Mouse (Mus musculus) embryonic facial prominence, embryonic 11.5 days (tissue): Measurements from ENCODE around the gene Sdc1. TPM values are rescaled to one million over a fixed set of nuclear protein-coding genes. Genes with fewer than 3 reads are reported as not detected.
A peak's percentile ranks its signal among the peaks of the same experiment; 100 is the strongest.

Source experiments
- ATAC-seq: fragments of 200-750 bp; cut with Nextera tagmentation; replicated peaks from 2 replicates; pipeline ENCODE4 v1.8.0; 2017; ENCODE audit warnings: low read depth; ENCODE audit not compliant: insufficient number of reproducible peaks, low FRiP score, low TSS enrichment
- DNase-seq: peaks from one replicate; pipeline ENCODE4 v3.0.0-alpha.2; 2015; ENCODE audit warnings: low spot score
- H3K27ac ChIP-seq: fragments of 300-500 bp; sonication (generic); replicated peaks from 2 replicates; pipeline ENCODE4 v1.5.1; 2014; ENCODE audit warnings: mild to moderate bottlenecking, low read depth, low read length, control low read depth
- H3K27me3 ChIP-seq: fragments of 300-500 bp; sonication (generic); 2 replicates; pipeline ENCODE4 v1.6.1; 2014; ENCODE audit warnings: mild to moderate bottlenecking, low read length, moderate library complexity, mixed read lengths; ENCODE audit not compliant: control insufficient read depth, insufficient read depth
- H3K36me3 ChIP-seq: fragments of 300-500 bp; sonication (generic); replicated peaks from 2 replicates; pipeline ENCODE4 v1.6.1; 2014; ENCODE audit warnings: low read depth, mild to moderate bottlenecking, low read length, moderate library complexity, mixed read lengths; ENCODE audit not compliant: control insufficient read depth, insufficient read depth
- H3K4me1 ChIP-seq: fragments of 300-500 bp; sonication (generic); 2 replicates; pipeline ENCODE4 v1.6.1; 2014; ENCODE audit warnings: low read length, mixed read lengths; ENCODE audit not compliant: control insufficient read depth, insufficient read depth
- H3K4me2 ChIP-seq: fragments of 300-500 bp; sonication (generic); 2 replicates; pipeline ENCODE4 v1.6.1; 2014; ENCODE audit warnings: low read depth, mild to moderate bottlenecking, control low read depth, low read length, moderate library complexity
- H3K4me3 ChIP-seq: fragments of 300-500 bp; sonication (generic); 2 replicates; pipeline ENCODE4 v1.5.1; 2014; ENCODE audit warnings: low read depth, low read length, control low read depth
- H3K9ac ChIP-seq: fragments of 300-500 bp; sonication (generic); replicated peaks from 2 replicates; pipeline ENCODE4 v1.6.1; 2014; ENCODE audit warnings: mild to moderate bottlenecking, control low read depth, low read length
- H3K9me3 ChIP-seq: fragments of 300-500 bp; sonication (generic); replicated peaks from 2 replicates; pipeline ENCODE4 v1.6.1; 2016; ENCODE audit warnings: mild to moderate bottlenecking, low read length, inconsistent platforms, mixed read lengths; ENCODE audit not compliant: control insufficient read depth
- WGBS: fragments of 180-500 bp; shearing (Covaris S2); extraction: QIAGEN DNeasy Blood & Tissue Kit; methylation state at CpG from one replicate; pipeline ENCODE4 v1.1.7; 2014; 5-methylcytosine and 5-hydroxymethylcytosine counted together
- polyA plus RNA-seq: library from polyadenylated mRNA; unstranded; fragments of >200 nt; fragmentation: Nextera tagmentation; extraction: Ambion mirVana; gene quantifications from 2 replicates; pipeline ENCODE4 v1.2.1, GENCODE M21; 2014

The Sdc1 gene
- polyA plus RNA-seq, 1 experiment from 2014 or later, result 128 TPM

GRCm38 (mm10) chr12:8786476-8786875 lies 15.4 kb downstream of the Sdc1 start:
- Histone ChIP-seq H3K27me3 (no peaks in the 10 kb centered on the region), H3K4me3 (no peak overlapping the region), H3K36me3 (peaks cover 4% of the 10 kb centered on the region; the same call in 1 of the 2 replicates), H3K9ac (no peak overlapping the region), H3K27ac (no peak overlapping the region), H3K4me1 (peaks cover 2% of the 10 kb centered on the region), H3K9me3 (no peaks in the 10 kb centered on the region), H3K4me2 (no peak overlapping the region)
- WGBS, result 70% methylated on average over 5 of the region's 5 CpGs
- no peak for DNase-seq
- no peak for ATAC-seq

DNA sequence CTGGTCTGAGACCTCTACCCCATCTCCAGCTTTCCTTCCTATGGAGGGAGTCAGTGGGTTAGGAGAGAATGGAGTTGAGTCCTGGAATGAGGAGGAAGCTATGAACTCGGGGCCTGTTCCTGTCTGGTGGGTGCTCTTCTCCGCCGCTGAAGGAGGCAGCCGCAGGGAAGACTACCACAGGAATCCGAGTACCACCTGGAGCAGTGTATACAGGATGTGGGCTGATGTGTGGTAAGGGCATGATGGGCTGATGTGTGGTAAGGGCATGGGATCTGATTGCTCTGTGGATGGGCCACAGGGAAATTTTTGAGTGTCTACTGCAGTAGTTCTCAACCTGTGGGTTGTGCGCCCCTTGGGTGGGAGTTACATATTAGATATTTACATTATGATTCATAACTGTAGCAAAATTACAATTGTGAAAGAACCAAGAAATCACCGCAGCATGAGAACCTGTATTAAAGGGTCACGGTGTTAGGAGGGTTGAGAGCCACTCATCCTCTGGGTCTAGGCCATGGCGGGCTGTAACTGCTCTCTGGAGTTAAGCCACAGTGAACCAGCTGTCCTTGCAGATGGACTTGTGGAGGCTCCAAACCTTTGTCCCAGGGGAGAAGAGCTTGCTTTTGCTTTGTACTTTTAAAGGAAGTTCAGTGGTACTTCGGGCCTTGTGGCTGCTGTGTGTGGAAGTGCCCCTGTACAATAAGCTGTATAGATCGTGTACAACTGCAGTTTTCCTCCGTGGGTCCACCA lies 16.0 kb downstream of the Sdc1 start:
- Histone ChIP-seq H3K9ac (no peak overlapping the region), H3K9me3 (no peaks in the 10 kb centered on the region), H3K4me3 (no peak overlapping the region), H3K27ac (no peak overlapping the region), H3K4me1 (peaks cover 2% of the 10 kb centered on the region), H3K27me3 (no peaks in the 10 kb centered on the region), H3K4me2 (no peak overlapping the region), H3K36me3 (peaks cover 5% of the 10 kb centered on the region; the same call in 1 of the 2 replicates)
- 90% methylated on average over 12 of the region's 12 CpGs for WGBS
- ATAC-seq, result no peak
- DNase-seq, result no peak

DNA sequence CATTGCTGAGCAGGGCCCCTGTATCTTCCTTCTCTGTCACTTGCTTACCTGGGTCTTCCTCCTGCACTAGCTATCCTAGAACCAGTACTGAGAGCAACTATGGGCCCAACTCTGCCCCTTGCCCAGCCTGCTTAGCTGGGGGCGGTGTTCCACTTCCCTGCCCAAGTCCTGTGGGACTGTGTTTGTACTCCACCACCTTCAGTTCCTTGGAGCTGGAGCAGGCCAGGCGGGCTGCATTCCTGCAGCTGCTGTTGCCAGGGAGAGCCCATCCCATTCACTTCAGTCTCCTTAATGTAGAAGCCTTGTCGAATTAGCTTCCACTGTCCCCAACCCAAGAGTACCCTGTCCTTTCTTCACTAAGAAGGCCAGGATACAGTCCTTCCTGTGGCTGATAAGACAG lies 17.3 kb downstream of the Sdc1 start:
- ATAC-seq (no peak), DNase-seq (no peak)
- peaks cover 5% of the 10 kb centered on the region; the same call in 1 of the 2 replicates for H3K36me3 ChIP-seq
- H3K27ac ChIP-seq, result no peak overlapping the region
- H3K4me2 ChIP-seq, result no peak overlapping the region
- peaks cover 2% of the 10 kb centered on the region; the same call in 1 of the 2 replicates for H3K4me1 ChIP-seq
- no peaks in the 10 kb centered on the region for H3K27me3 ChIP-seq
- whole genome bisulfite sequencing, result 74% methylated on average over 3 of the region's 3 CpGs
- no peaks in the 10 kb centered on the region for H3K9me3 ChIP-seq
- H3K9ac ChIP-seq, result no peak overlapping the region
- H3K4me3 ChIP-seq, result no peak overlapping the region

- ATAC-seq (no peak), DNase-seq (no peak)
- 93% methylated on average over 12 of the region's 12 CpGs for WGBS
- peaks cover 2% of the 10 kb centered on the region; the same call in 1 of the 2 replicates for H3K4me1 ChIP-seq
- H3K36me3 ChIP-seq, result peaks cover 5% of the 10 kb centered on the region
- H3K4me3 ChIP-seq, result no peak overlapping the region
- H3K27me3 ChIP-seq, result no peaks in the 10 kb centered on the region
- no peak overlapping the region for H3K4me2 ChIP-seq
- H3K9ac ChIP-seq, result no peak overlapping the region
- H3K27ac ChIP-seq, result no peak overlapping the region
- no peaks in the 10 kb centered on the region for H3K9me3 ChIP-seq
Measured at GRCm38 (mm10) chr12:8790615-8791014, 19.5 kb downstream of the Sdc1 start.

GRCm38 (mm10) chr12:8793410-8794051 lies 22.4 kb downstream of the Sdc1 start:
- no peak overlapping the region for H3K4me3 ChIP-seq
- ATAC-seq, result peak; percentile 42; the same call in 1 of the 2 replicates
- H3K27me3 ChIP-seq, result no peaks in the 10 kb centered on the region
- peaks cover 5% of the 10 kb centered on the region for H3K36me3 ChIP-seq
- no peaks in the 10 kb centered on the region for H3K9me3 ChIP-seq
- H3K4me1 ChIP-seq, result no peaks in the 10 kb centered on the region; the same call in 1 of the 2 replicates
- 91% methylated on average over 2 of the region's 2 CpGs for WGBS
- H3K27ac ChIP-seq, result no peak overlapping the region
- no peak for DNase-seq
- no peak overlapping the region for H3K9ac ChIP-seq
- no peak overlapping the region for H3K4me2 ChIP-seq

DNA sequence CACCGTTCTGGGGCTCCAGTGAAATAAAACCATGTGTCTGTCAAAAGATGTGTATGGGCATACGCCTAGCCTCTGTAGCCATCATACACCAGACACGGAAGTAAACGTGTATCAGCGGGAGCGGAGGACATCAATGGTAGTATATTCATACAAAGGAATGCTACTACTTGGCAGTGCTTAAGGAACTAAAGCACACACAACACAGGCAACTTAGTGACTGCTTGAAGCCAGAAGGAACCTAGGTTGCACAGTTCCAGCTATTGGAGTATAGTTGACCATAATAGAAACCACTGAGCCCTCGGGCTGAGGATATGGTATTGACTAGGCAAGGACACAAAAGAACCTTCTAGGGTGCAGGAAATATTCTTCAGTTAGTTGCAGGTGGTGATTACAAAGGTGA lies 26.8 kb downstream of the Sdc1 start:
- Histone ChIP-seq H3K27ac (0 out of 2 replicates have a peak overlapping the region, but pooled peaks have one; percentile 9), H3K9me3 (no peaks in the 10 kb centered on the region), H3K9ac (no peak overlapping the region), H3K4me1 (no peaks in the 10 kb centered on the region; the same call in 1 of the 2 replicates), H3K4me2 (no peak overlapping the region), H3K4me3 (no peak overlapping the region), H3K36me3 (no peaks in the 10 kb centered on the region; the same call in 1 of the 2 replicates), H3K27me3 (no peaks in the 10 kb centered on the region)
- ATAC-seq (no peak), DNase-seq (no peak)
- 85% methylated on average over 7 of the region's 7 CpGs for WGBS

GRCm38 (mm10) chr12:8798486-8799020 lies 27.4 kb downstream of the Sdc1 start:
- DNase-seq, result peak; percentile 33
- Histone ChIP-seq H3K9ac (no peak overlapping the region), H3K4me1 (peaks cover 2% of the 10 kb centered on the region; the same call in 1 of the 2 replicates), H3K36me3 (no peaks in the 10 kb centered on the region; the same call in 1 of the 2 replicates), H3K27ac (no peak overlapping the region), H3K4me3 (no peak overlapping the region), H3K9me3 (no peaks in the 10 kb centered on the region), H3K27me3 (no peaks in the 10 kb centered on the region), H3K4me2 (no peak overlapping the region)
- 47% methylated on average over 9 of the region's 9 CpGs for WGBS
- ATAC-seq, result no peak
